Mouse (Mus musculus): ENCODE measurements at regions not wholly inside any gene's neighbourhood (a gene's known extent, or its start where the extent isn't known, plus 50 kb on each side); places are given as distances from the start of the nearest gene placed in this dataset.
"Not testable (repeated sequence)": the region's sequence is repeated elsewhere in the genome, so short reads cannot be mapped to it uniquely, and the experiment has no call there.

- no peak for DNase-seq (ENCODE audit: low spot score in 2 of 2)
These were observed 85.9 kb downstream of the Osr1 start for GRCm38 (mm10) chr12:9655794-9656193.

- DNase-seq (ENCODE audit: low spot score in 2 of 2), result no peak
These were observed 86.4 kb downstream of the Osr1 start for GRCm38 (mm10) chr12:9656324-9656723.

- no peak for DNase-seq (ENCODE audit: low spot score in 2 of 2)
These were observed 87.4 kb downstream of the Osr1 start for GRCm38 (mm10) chr12:9657199-9657766.

GRCm38 (mm10) chr12:9657793-9658192 lies 87.9 kb downstream of the Osr1 start:
- no peak for DNase-seq (ENCODE audit: low spot score in 2 of 2)

- DNase-seq (ENCODE audit: low spot score in 2 of 2), result no peak
These were observed 90.4 kb downstream of the Osr1 start for GRCm38 (mm10) chr12:9660299-9660698.

- DNase-seq (ENCODE audit: low spot score in 2 of 2), result no peak
These were observed 118.9 kb downstream of the Osr1 start for GRCm38 (mm10) chr12:9688776-9689175.

- peak; percentile 47 to 64 for DNase-seq (ENCODE audit: low spot score in 2 of 2)
These were observed 119.6 kb downstream of the Osr1 start for GRCm38 (mm10) chr12:9689541-9689940.

GRCm38 (mm10) chr12:9732921-9733320 lies 163.0 kb downstream of the Osr1 start:
- DNase-seq (ENCODE audit: low spot score in 2 of 2), result no peak

- no peak for DNase-seq (ENCODE audit: low spot score in 2 of 2)
These were observed 174.9 kb downstream of the Osr1 start for GRCm38 (mm10) chr12:9744709-9745395.

- no peak for DNase-seq (ENCODE audit: low spot score in 2 of 2)
These were observed 181.6 kb downstream of the Osr1 start for GRCm38 (mm10) chr12:9751261-9752078.

GRCm38 (mm10) chr12:9752079-9752450 lies 182.1 kb downstream of the Osr1 start:
- no peak for DNase-seq (ENCODE audit: low spot score in 2 of 2)

GRCm38 (mm10) chr12:9756411-9756810 lies 186.5 kb downstream of the Osr1 start:
- DNase-seq (ENCODE audit: low spot score in 2 of 2), result no peak

GRCm38 (mm10) chr12:9760818-9761217 lies 190.9 kb downstream of the Osr1 start:
- no peak for DNase-seq (ENCODE audit: low spot score in 2 of 2)

GRCm38 (mm10) chr12:9762291-9762811 lies 192.4 kb downstream of the Osr1 start:
- not testable (repeated sequence) for DNase-seq (ENCODE audit: low spot score in 2 of 2)

- no peak for DNase-seq (ENCODE audit: low spot score in 2 of 2)
These were observed 192.9 kb downstream of the Osr1 start for GRCm38 (mm10) chr12:9762842-9763241.

- no peak for DNase-seq (ENCODE audit: low spot score in 2 of 2)
These were observed 201.0 kb downstream of the Osr1 start for GRCm38 (mm10) chr12:9770908-9771307.

- no peak for DNase-seq (ENCODE audit: low spot score in 2 of 2)
These were observed 203.0 kb downstream of the Osr1 start for GRCm38 (mm10) chr12:9772875-9773274.

GRCm38 (mm10) chr12:9802284-9802683 lies 232.4 kb downstream of the Osr1 start:
- DNase-seq (ENCODE audit: low spot score in 2 of 2), result no peak

GRCm38 (mm10) chr12:9807406-9807805 lies 237.5 kb downstream of the Osr1 start:
- DNase-seq (ENCODE audit: low spot score in 2 of 2), result no peak

GRCm38 (mm10) chr12:9833273-9833672 lies 263.4 kb downstream of the Osr1 start:
- no peak for DNase-seq (ENCODE audit: low spot score in 2 of 2)

- no peak for DNase-seq (ENCODE audit: low spot score in 2 of 2)
These were observed 269.4 kb downstream of the Osr1 start for GRCm38 (mm10) chr12:9839198-9839845.

GRCm38 (mm10) chr12:9839949-9840348 lies 270.0 kb downstream of the Osr1 start:
- no peak for DNase-seq (ENCODE audit: low spot score in 2 of 2)
